Mouse (Mus musculus) hindlimb bud, embryonic 11.5 days (tissue): ENCODE data around the gene Ltf.
A peak's percentile ranks its signal among the peaks of the same experiment; 100 is the strongest.

Experiments
- DNase-seq: peaks from one replicate; pipeline ENCODE4 v3.0.0-alpha.2; 2012; ENCODE audit warnings: low read depth, low spot score; ENCODE audit errors: extremely low spot score

The Ltf gene

DNA sequence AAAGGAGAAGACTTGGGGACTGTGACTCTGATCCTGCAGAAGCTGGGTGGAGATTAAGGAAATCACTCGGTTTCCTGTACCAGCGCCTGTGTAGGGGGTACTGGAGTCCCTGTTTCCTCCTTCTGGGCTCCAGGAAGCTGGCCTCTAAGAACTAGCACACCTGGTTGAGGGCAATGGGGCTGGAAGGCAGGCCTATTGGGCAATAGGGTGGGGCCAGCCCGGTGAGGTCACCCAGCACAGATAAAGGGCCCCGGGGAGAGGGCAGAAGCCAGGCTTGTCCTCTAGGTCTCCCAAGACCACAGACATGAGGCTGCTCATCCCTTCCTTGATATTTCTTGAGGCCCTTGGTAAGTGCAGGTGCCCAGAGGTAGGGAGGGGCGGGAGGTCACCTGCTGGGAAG, at the start of gene Ltf:
Ltf (plus strand) TSS at position 250 of the 400 bp plus-strand sequence.
- no peak for DNase-seq

DNA sequence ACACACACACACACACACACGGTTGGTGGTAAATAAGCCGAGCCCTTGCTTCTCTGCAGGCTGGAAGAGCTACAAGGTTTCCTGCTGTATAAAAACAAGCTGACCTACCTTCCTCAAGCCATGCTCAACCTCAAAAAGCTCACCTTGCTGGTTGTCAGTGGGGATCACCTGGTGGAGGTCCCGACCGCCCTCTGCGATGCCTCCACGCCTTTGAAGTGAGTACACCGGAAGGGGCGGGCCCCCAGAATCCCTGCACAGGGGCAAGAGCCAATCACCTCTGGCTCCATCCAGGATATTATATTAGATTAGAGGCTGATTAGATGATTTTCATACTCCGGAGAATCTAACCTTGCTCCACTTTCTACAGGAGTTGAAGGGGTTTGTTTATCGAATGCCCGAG, 39.7 kb upstream of the Ltf start:
- no peak for DNase-seq

DNA sequence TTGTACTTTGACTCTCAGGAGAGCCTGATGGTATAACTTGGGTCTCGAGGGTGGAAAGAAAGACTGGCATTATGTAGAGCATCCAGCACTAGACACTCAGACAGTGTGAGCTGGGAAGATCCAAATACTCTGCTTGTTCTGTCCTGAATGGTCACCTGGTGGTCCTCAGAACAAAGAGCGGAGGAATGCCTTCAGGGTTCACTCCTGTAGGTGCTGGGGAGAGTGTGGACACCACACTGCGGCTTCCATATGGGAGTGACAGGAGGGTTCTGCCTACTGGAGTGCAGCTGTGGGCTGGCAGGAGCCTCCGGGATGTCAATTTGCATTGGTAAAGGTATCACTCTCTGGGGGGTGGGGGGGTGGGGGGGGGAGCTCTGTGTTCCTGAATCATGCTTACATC, 36.7 kb upstream of the Ltf start:
- no peak for DNase-seq

DNA sequence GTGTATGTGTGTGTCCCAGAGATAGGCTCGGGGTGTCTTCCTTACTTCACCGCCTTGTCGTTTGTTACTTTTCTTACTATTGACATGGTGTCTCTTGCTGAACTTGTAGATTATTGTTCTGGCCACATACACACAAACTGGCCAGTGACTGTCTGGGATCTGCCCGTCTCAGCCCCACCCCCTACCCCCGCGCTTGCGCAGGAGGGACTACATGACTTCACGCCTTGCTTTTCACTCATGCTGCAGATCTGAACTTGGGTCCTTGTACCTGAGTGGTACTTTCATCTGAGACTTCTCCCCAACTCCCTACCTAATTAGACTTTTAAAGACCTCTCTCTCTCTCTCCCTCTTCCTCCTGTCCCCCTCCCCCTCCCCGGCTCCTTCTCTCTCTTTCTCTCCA, 35.0 kb upstream of the Ltf start:
- DNase-seq: no peak

DNA sequence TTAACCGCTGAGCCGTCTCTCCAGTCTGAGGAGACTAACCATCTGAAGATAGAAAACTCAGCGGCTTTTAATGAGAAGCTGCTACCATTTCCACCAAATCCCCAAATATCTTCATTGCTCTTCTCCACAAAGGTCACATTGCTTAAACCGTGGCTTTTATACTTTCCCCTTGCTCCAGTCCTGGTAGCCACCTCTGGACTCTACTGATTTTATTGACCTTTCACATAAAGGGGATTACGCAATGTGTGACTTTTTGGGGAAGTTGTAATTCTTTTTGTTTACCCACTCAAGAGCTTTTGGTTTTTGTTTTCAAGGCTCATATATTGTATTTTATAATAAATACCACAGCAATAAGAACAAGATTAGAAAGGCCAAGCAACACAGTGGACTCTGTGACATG, 33.5 kb upstream of the Ltf start:
- DNase-seq: no peak

DNA sequence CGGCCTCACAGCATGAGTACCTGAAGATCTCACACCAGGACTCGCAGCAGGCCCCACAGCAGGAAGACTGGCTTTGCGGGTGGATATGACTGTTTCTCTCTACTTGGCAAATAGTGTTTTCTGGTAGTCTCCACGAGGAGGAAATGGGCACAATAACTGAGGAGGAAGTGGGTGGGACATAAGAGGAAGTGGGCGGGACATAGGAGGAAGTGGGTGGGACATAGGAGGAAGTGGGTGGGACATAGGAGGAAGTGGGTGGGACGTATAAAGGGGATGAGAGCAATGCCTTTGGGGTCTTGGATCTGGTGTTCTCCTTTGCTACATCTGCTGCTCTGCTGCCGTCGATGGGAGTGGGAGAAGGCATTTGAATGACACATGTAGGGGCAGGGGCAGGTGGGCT, 33.1 kb upstream of the Ltf start:
- DNase-seq: no peak

DNA sequence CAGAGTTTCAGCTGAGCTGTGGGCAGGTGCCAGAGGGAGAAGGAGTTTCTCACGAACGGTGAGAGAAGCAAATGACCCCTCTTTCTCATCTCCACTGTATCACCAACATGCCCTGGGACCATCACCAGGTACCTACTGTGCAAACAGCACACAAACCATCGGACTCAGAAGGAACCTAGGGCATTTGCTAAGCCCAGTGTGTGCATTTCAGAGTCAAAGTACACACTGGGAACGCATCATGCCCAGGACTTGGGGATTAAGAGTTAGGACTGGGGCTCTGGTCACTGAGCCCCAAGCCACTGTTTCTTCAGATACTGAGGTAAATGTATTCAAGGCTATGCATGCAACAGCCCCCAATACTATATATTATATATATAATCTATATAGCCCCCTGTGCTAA, 31.7 kb upstream of the Ltf start:
- DNase-seq: no peak

DNA sequence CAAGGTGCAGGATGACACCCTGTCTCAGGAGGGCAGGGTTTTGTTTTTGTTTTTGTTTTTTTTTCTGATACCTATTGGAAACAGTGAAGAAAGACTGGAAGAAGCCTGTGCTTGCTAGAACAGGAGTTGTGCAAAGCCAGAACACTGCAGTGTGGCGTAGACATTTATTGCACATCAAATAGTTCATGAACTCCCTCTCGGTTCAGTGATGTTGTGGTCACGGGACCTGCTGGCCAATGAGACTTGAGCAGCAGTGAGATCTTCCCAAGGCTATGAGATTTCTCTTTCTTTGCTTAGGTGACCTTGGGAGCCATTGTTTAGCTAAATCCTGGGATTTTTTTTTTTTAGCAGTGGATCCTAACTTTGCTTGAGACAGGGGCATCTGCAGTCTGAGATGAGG, 31.0 kb upstream of the Ltf start:
- DNase-seq: no peak

DNA sequence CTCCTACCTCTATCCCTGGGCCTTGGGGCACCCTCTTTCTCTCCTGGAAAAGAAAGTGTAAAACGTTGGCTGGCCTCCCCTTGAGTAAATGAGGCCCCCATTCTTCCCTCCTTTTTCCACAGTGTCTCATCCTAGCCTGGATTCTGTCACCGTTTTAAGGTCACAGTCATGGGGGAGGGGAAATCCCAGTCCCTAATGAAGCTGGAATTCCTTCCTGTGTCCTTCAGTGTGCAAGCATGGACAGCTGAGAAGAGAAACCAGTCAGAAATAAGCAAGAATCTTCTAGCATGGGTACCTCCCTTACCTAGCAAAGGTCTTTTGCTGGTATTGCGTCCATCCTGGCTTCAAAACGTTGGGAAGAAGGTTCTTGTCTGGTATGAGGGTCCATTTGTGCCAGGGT, 29.9 kb upstream of the Ltf start:
- DNase-seq: no peak

DNA sequence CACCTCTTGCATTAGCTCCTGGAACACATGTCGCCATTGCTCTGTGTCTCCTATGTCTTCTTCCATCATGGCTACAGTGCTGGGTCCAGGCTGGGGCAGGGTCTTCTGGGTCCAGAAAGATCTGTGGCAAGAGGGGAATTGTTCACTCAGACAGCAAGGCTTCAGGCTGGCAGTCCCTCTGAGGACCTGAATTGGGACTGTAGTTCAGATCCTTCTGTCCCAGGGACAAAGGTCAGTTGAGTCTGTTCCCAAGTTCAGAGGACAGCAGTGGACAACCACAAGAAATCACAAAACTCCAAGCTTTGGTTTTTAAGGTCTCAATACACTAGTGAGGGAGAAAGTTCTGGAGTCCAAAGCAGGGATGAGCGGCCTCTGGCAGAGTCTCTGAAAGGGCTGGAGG, 29.5 kb upstream of the Ltf start:
- no peak for DNase-seq

DNA sequence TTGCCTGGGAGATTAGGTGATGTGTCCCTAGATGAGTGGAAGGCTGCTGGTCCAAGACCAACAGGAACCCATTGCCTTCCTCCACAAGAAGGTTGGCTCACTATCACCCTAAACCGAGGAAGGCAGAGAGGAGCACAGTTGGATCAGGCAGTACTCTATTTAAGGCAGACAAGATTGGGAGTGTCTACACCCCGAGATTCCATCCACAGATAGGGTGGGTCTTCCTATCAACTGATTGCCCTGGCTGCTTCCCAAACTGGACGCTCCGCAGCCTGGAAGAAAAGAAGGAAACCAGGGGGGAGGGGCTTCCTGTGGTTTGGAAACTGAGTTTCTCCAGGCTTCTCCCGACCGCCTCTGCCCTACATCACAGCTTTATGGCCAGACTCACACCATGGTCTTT, 28.9 kb upstream of the Ltf start, which contains the start of gene Rtp3:
Rtp3 (minus strand) TSS at position 380 of the 400 bp plus-strand sequence.
- no peak for DNase-seq

DNA sequence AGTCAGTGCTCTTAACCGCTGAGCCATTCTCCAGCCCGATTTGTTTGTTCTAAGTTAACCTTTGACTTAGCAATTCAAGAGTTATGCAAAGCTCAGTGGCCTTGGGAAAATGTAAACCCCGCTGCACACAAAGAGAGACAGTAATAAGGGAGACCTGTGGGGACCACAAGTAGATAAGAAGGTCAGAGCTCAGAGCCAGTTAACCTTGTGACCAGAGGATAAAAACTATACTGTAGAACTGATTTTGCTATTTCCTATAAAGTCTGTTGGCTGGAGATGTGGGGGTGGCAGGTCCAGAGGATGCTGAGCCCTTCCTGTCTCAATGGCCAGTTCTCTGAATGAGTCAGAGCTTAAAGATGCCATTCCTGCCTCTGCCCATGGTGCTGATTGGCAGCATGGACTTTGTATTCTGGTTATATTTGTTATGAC, 25.8 kb upstream of the Ltf start:
- no peak for DNase-seq

DNA sequence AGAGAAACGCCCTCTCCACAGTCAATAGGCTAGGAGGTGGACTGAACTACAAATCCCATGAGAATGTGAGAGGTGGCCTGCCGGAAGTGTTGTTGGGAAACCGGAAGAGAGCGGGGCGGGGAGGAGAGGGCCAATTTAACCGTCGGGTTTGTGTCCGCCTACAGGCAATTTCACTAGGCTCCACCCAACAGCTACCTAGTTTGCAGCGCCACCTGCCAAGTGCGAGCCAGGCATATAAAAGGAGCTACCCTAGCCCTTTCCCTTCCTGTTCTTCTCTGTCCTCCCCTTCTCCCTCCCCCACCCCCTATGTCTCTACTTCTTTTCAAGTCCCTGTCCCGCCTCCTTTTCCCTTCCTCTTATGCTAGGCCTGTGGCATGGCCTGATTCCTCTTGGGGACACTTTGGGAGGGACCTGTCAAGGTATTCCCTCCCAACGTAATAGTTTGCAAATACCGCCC, 24.3 kb upstream of the Ltf start:
- no peak for DNase-seq

DNA sequence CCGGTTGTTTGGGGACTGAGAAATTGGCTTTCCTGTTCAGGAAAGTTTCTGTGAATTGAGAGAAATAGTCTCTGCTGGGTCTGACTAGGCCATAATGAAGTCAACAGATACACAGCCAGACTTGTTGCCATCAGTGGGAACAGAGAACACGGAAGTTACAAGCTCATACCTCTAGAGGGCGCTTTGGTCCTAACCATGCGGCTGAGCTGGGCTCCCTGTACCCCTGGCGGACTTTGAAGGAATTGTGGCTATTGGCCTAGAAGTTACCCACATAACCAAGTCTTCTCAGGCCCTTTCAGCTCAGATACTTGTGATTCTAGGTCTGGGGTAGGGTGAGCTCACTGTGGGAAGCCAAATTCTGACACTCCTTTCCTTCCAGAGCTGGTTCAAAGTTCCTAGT, 21.8 kb upstream of the Ltf start:
- peak; percentile 73 for DNase-seq

DNA sequence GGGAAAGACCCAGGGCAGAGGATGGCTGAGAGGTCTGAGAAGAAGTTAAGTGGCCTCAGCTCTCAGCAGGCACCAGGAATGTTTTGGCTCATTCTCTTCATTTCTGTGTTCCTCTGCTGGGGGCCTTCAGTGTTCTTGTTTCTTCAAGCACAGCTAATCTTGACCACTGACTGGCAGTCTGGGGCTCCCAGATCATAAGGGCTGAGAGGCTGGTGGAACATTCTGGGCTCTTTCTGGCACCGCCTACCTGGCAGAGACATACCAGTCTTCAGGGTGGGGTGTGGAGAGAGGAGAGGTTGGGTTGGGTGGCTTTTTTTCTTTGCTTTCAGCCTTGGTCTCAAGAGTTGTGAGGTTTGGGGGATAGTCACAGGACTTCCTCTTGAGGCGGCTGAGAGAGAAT, 20.0 kb upstream of the Ltf start:
- no peak for DNase-seq

DNA sequence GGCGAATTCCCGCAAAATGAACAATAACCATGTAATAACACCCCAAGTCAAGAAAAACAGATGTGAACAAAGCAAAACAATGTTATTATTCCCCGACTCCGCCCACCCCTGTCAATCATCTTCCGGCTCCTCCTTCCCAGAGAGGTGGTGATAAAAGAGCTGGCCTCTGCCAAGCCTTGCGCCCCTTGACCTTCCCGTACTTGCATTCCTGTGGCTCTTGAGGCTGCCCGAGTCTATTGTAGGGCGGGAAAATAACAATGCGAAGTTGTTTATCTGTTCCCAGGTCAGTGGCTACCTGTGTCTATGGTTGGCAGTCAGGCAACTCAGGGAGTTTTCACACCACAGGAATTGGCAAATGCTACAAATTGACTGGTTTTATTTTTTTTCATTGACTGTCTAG, 19.2 kb upstream of the Ltf start:
- no peak for DNase-seq

DNA sequence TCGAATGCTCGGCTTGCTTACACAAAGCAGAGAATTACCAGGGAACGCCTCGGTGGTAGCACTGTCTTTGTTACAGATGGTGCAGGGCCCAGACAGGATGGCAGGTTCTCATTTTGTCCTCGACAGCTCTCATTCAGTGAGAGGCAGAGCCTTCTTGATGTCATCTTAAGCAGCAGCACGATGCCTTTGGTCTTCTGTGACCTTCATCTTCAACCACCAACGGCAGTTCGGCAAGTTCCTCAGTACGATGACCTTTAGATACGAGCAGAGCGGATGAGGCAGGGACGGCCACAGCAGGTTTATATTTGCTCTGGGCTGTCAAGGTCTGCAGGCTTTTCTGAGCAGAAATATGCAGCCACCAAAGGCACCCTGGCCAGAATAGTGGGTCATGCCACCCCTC, 17.4 kb upstream of the Ltf start:
- DNase-seq: no peak

DNA sequence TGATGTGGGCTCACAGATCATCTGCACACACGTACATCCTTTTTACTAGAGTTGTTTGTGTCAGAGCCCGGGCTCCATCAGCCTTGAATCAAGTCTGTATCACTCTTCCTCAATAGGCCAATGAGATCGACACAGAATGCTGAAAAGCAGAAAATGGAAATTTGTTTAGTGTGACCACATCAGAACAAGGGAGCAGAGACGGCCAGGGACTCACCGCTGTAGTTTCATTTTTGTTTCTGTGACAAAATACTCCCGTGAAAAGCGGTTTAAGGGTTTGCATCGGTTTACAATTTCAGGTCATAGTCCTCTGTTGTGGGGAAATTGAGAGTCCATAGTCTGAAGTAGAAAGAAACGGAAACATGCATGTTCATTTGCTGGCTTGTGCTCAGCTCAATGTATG, 15.8 kb upstream of the Ltf start:
- no peak for DNase-seq

DNA sequence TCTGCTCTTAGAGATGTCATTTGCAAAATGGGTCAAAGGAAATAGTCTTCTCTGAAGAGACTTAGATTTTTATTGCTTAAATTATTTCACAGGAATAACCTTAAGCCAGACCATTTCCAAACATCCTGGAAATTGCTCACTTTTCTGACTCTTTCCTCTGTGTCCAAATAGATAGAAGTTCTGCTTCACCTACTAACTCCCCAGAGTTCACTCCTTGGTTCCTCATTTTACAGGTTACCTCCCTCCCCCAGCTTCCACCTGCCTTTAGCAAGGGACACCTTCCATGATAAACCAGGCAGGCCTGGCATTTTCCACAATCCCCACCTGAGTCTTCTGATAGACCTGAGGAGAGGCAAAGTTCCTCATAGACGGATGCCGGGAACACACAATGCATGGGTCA, 12.5 kb upstream of the Ltf start:
- DNase-seq: no peak

DNA sequence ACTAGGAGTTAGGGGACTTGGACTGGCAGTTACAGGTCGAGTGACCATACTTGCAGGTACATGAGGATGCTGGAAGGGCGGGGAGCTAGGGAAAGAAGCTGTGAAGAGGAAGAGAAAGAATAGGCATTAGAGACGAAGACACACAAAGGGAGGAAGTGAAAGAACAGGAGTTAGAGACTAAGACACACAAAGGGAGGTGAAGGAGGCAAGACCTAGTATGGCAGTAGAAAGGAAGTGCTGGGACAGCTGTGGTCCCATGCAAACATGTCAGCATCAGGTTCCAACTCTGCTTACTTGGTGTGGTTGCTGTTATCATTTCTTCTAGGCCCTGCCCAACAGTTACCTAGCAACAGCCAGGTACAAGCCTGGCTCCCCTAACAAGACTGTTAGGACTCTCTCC, 9.3 kb upstream of the Ltf start:
- no peak for DNase-seq

DNA sequence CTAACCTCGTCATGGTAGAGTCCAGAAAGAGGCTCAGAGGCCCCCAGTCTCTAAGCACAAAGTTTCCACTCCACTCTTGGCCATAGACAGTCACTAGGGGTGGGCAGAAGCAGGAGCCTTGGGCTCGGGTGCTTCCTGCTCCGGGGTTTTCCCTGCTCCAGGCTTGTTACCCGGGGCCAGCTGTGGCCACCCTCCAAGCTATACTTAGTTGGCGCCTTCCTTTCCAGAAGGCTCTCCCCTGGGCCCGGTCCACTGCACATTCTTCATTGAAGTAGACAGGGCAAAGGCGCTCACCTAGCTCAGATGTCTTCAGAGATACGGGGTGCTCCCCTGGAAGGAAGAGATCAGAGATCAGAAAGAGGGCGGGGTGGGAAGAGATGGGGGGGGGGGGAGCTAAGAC, 7.5 kb upstream of the Ltf start:
- no peak for DNase-seq

DNA sequence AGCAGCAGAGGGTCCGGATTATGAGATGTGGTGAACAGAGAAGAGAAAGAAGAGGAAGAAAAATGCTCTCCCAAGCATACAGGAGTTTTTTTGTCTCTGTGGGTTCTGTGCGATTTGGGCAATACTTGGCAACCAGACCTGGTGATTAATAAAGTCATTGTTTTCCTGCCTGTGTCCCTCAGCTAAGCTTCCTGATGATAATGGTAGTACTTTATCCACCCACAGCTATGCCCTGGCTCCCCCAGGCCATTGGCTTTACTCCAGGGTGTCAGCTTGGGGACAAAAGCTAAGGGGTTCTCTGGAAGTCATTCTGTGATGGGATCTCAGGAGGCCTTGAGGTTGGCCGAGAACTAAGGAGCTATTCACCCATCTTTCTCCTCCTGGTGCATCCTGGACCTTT, 7.0 kb upstream of the Ltf start:
- DNase-seq: no peak

DNA sequence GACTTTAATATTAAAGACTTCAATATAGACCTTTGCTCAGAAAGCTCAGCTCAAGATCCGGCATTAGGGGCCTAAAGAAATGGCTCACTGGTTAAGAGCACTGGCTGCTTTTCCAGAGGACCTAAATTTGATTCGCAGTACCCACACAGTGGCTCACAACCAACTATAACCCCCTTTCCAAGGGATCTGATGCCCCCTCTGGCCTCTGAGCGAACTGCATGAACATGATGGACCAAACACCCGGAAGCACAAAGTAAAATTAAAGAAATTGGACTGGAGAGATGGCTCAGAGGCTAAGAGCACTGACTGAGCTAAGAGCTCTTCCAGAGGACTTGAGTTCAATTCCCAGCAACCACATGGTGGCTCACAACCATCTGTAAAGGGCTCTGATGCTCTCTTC, 3.4 kb upstream of the Ltf start:
- DNase-seq: no peak

DNA sequence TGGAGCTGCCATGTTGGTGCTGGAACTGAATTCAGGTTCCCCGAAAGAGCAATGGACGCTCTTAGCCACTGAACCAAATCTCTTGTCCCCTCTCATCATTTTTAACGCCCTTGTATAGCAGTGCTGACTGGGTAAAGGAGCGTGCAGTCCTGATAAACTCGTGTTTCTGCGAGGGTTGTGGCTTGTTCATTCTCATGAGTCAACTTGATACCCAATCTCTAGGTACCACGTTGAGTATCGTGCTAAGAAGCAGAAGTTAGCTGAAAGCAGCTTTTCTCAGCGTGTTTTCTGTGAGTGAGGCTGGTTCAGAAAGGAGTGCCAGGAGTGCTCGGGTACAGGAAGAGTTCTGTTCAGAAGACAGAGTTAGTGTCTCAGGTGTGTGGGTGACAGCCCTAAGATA, 7.7 kb downstream of the Ltf start:
- no peak for DNase-seq
